Mouse (Mus musculus): ENCODE measurements around the gene Tril.

Gene Tril

GRCm38 (mm10) chr6:53820486-53820985, at the start of gene Tril:
TSS of gene Tril (minus strand) at chr6:53820830.
- DNase-seq, result peak; percentile 63 to 74

GRCm38 (mm10) chr6:53863011-53863410, 42.4 kb upstream of the Tril start:
- DNase-seq, result no peak

GRCm38 (mm10) chr6:53859106-53859505, 38.5 kb upstream of the Tril start:
- DNase-seq, result peak; percentile 8 to 16

- no peak for DNase-seq
These were observed 37.2 kb upstream of the Tril start for GRCm38 (mm10) chr6:53857822-53858221.

GRCm38 (mm10) chr6:53856775-53857174, 36.1 kb upstream of the Tril start:
- no peak for DNase-seq

GRCm38 (mm10) chr6:53854971-53855856, 34.6 kb upstream of the Tril start:
- DNase-seq, result peak; percentile 28 to 35

- DNase-seq, result no peak
These were observed 33.6 kb upstream of the Tril start for GRCm38 (mm10) chr6:53854226-53854625.

- peak; percentile 12 to 37 for DNase-seq
These were observed 32.9 kb upstream of the Tril start for GRCm38 (mm10) chr6:53853546-53853945.

- no peak for DNase-seq
These were observed 24.0 kb upstream of the Tril start for GRCm38 (mm10) chr6:53844626-53845025.

- DNase-seq, result peak; percentile 26 to 55
These were observed 4.6 kb upstream of the Tril start for GRCm38 (mm10) chr6:53825213-53825612.

- peak in 1 of 2 experiments; percentile 19 for DNase-seq
These were observed 441 bp upstream of the Tril start for GRCm38 (mm10) chr6:53821041-53821501.

- DNase-seq, result peak in 1 of 2 experiments; percentile 53
These were observed 707 bp downstream of the Tril start for GRCm38 (mm10) chr6:53819761-53820485.

GRCm38 (mm10) chr6:53818732-53819661, 1.6 kb downstream of the Tril start:
- peak; percentile 29 to 70 for DNase-seq

GRCm38 (mm10) chr6:53818264-53818731, 2.3 kb downstream of the Tril start:
- peak; percentile 72 to 93 for DNase-seq

GRCm38 (mm10) chr6:53817763-53818174, 2.9 kb downstream of the Tril start:
- DNase-seq, result peak in 1 of 2 experiments; percentile 38

- no peak for DNase-seq
These were observed 4.0 kb downstream of the Tril start for GRCm38 (mm10) chr6:53816661-53817060.

- no peak for DNase-seq
These were observed 4.9 kb downstream of the Tril start for GRCm38 (mm10) chr6:53815691-53816090.

- DNase-seq, result no peak
These were observed 6.4 kb downstream of the Tril start for GRCm38 (mm10) chr6:53814214-53814613.

GRCm38 (mm10) chr6:53812242-53812641, 8.4 kb downstream of the Tril start:
- no peak for DNase-seq

- peak in 1 of 2 experiments; percentile 32 for DNase-seq
These were observed 11.8 kb downstream of the Tril start for GRCm38 (mm10) chr6:53808801-53809200.

- no peak for DNase-seq
These were observed 13.4 kb downstream of the Tril start for GRCm38 (mm10) chr6:53807185-53807584.

GRCm38 (mm10) chr6:53806591-53807023, 14.0 kb downstream of the Tril start:
- DNase-seq, result peak in 1 of 2 experiments; percentile 55
